Mouse (Mus musculus) spleen, embryonic (tissue): ENCODE data around the gene Ptch1.

Experiments
- CTCF ChIA-PET: fragments of 350-600 bp; sonication (Branson Sonifier 250); formaldehyde crosslinking; loops from one replicate; lab custom pipeline; 2022; lab: Charles Lee

Gene Ptch1

GRCm38 (mm10) chr13:63502391-63502790, 71.0 kb downstream of the Ptch1 start:
- CTCF ChIA-PET = interaction anchor here (0.6 kb wide), 1 partner anchor 451 kb away, joined by 3 read pairs; no protein-coding TSS in a partner anchor

GRCm38 (mm10) chr13:63499489-63499888, 73.9 kb downstream of the Ptch1 start:
- CTCF ChIA-PET = no interaction called here

- CTCF ChIA-PET = interaction anchor here (0.6 kb wide), 2 partner anchors 81 to 516 kb away, joined by 4 read pairs; no protein-coding TSS in a partner anchor
Measured at GRCm38 (mm10) chr13:63496646-63497582, 76.5 kb downstream of the Ptch1 start, which contains the start of gene Fancc. Gene Fancc, minus strand, starts transcription at chr13:63497278.

GRCm38 (mm10) chr13:63487707-63488042, 85.7 kb downstream of the Ptch1 start:
- CTCF ChIA-PET = no interaction called here

GRCm38 (mm10) chr13:63486791-63487706, 86.3 kb downstream of the Ptch1 start:
- CTCF ChIA-PET = no interaction called here

- CTCF ChIA-PET = no interaction called here
Measured at GRCm38 (mm10) chr13:63475356-63475755, 98.0 kb downstream of the Ptch1 start.
